Mouse (Mus musculus): ENCODE results near the gene Chchd6. TPM values are rescaled to one million over a fixed set of nuclear protein-coding genes. Genes with fewer than 3 reads are reported as not detected.

The Chchd6 gene
- polyA plus RNA-seq, 1 experiment from 2014 or later: 201 TPM

DNA sequence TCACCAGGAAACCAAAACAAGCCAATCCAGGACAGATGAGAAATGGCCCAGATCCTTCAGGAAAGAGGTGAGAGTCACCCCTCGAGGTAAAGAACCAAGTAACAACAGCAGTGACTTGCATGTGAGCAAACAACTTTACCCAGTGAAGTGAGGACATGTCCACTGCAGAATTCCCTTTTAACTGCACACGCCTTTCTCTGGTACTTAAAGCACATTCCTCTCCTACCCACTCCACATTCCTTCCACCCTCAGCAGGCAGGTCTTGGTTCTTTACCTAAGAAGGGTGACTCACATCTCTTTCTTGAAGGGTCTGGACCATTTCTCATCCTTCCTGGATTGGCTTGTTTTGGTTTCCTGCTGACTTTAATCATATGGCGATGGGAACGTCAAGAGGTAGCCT, 181.3 kb downstream of the Chchd6 start:
- 92% methylated on average over 4 of the region's 4 CpGs for WGBS
- H3K9ac ChIP-seq (ENCODE audit: low read depth, low read length): no peak overlapping the region
- H3K4me2 ChIP-seq (ENCODE audit: low read length): no peak overlapping the region
- no peaks in the 10 kb centered on the region for H3K36me3 ChIP-seq (ENCODE audit: control insufficient read depth, insufficient read depth, low read length)
- H3K4me3 ChIP-seq (ENCODE audit: low read length): no peak overlapping the region
- no peak overlapping the region for H3K27ac ChIP-seq (ENCODE audit: low read depth, low read length)
- H3K4me1 ChIP-seq (ENCODE audit: control insufficient read depth, insufficient read depth, low read depth, low read length): no peaks in the 10 kb centered on the region
- ATAC-seq: no peak
- no peaks in the 10 kb centered on the region for H3K27me3 ChIP-seq (replicated peaks; ENCODE audit: control insufficient read depth, insufficient read depth, low read length)
- H3K9me3 ChIP-seq (ENCODE audit: control insufficient read depth, low read length): no peaks in the 10 kb centered on the region

GRCm38 (mm10) chr6:89413481-89413884, 182.0 kb downstream of the Chchd6 start:
- H3K4me3 ChIP-seq (ENCODE audit: low read length): no peak overlapping the region
- no peak for ATAC-seq

DNA sequence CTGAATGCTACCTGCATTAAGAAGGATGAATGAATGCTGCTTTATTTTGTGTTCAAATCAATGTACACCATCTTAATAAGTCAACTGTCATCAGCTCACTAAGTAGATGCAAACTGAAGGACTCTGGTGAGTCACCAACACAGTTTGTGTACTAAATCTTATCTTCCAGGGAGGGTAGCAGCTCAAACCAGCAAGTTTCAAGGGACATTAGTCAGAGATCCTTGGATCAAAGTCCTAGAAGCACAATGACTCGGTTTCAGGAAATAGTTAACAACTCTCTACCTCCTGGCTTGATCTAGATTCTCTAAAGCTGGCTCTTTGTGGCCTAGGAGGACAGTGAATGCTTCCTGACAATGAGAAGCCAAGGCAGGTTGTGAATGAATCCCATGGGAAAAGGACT, 182.9 kb downstream of the Chchd6 start:
- Histone ChIP-seq H3K36me3 (ENCODE audit: control insufficient read depth, insufficient read depth, low read length) (no peaks in the 10 kb centered on the region), H3K27me3 (replicated peaks; ENCODE audit: control insufficient read depth, insufficient read depth, low read length) (no peaks in the 10 kb centered on the region), H3K4me1 (ENCODE audit: control insufficient read depth, insufficient read depth, low read depth, low read length) (no peaks in the 10 kb centered on the region), H3K9ac (ENCODE audit: low read depth, low read length) (no peak overlapping the region), H3K27ac (ENCODE audit: low read depth, low read length) (no peak overlapping the region), H3K4me3 (ENCODE audit: low read length) (no peak overlapping the region), H3K9me3 (ENCODE audit: control insufficient read depth, low read length) (no peaks in the 10 kb centered on the region), H3K4me2 (ENCODE audit: low read length) (no peak overlapping the region)
- WGBS: 74% methylated on average over 1 of the region's 1 CpGs
- ATAC-seq: no peak

More at GRCm38 (mm10) chr6:89413481-89413884, 182.0 kb downstream of the Chchd6 start:
- H3K9me3 ChIP-seq (ENCODE audit: control insufficient read depth, low read length): no peaks in the 10 kb centered on the region
- H3K27me3 ChIP-seq (replicated peaks; ENCODE audit: control insufficient read depth, insufficient read depth, low read length): no peaks in the 10 kb centered on the region
- no peaks in the 10 kb centered on the region for H3K36me3 ChIP-seq (ENCODE audit: control insufficient read depth, insufficient read depth, low read length)
- H3K9ac ChIP-seq (ENCODE audit: low read depth, low read length): no peak overlapping the region
- H3K27ac ChIP-seq (ENCODE audit: low read depth, low read length): no peak overlapping the region
- no peak overlapping the region for H3K4me2 ChIP-seq (ENCODE audit: low read length)
- H3K4me1 ChIP-seq (ENCODE audit: control insufficient read depth, insufficient read depth, low read depth, low read length): no peaks in the 10 kb centered on the region

GRCm38 (mm10) chr6:89409041-89409440, 186.4 kb downstream of the Chchd6 start:
- H3K4me2 ChIP-seq (ENCODE audit: low read length): no peak overlapping the region
- no peaks in the 10 kb centered on the region for H3K9me3 ChIP-seq (ENCODE audit: control insufficient read depth, low read length)
- no peak overlapping the region for H3K27ac ChIP-seq (ENCODE audit: low read depth, low read length)
- H3K4me1 ChIP-seq (ENCODE audit: control insufficient read depth, insufficient read depth, low read depth, low read length): 0 out of 2 replicates have a peak, but pooled peaks cover 3% of the 10 kb centered on the region
- ATAC-seq: no peak
- H3K4me3 ChIP-seq (ENCODE audit: low read length): no peak overlapping the region
- H3K9ac ChIP-seq (ENCODE audit: low read depth, low read length): no peak overlapping the region
- no peaks in the 10 kb centered on the region for H3K36me3 ChIP-seq (ENCODE audit: control insufficient read depth, insufficient read depth, low read length)
- no peaks in the 10 kb centered on the region for H3K27me3 ChIP-seq (replicated peaks; ENCODE audit: control insufficient read depth, insufficient read depth, low read length)
- 69% methylated on average over 1 of the region's 1 CpGs for WGBS

DNA sequence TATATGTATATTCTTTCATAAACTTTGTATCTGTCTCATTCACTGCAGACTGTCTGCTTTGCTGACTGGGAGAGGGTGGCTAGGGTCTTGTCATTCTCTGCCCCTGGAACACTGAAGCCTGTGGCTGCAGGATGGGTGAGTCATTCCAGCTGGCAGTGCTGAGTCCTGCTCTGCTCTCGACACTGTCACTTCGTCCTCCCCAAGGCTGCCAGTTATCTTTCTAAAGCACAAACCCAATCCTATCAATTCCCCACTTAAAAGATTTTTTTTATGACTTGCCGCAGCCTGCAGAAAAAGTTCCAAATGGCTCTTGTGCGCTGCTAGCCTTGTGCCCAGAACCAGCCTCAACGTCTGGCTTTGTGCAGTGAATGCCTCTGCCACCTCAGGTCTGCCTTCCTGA, 187.2 kb downstream of the Chchd6 start:
- H3K27me3 ChIP-seq (replicated peaks; ENCODE audit: control insufficient read depth, insufficient read depth, low read length): no peaks in the 10 kb centered on the region
- H3K4me2 ChIP-seq (ENCODE audit: low read length): no peak overlapping the region
- H3K4me1 ChIP-seq (ENCODE audit: control insufficient read depth, insufficient read depth, low read depth, low read length): 0 out of 2 replicates have a peak, but pooled peaks cover 3% of the 10 kb centered on the region
- no peak overlapping the region for H3K9ac ChIP-seq (ENCODE audit: low read depth, low read length)
- 84% methylated on average over 5 of the region's 5 CpGs for WGBS
- no peak overlapping the region for H3K4me3 ChIP-seq (ENCODE audit: low read length)
- no peaks in the 10 kb centered on the region for H3K36me3 ChIP-seq (ENCODE audit: control insufficient read depth, insufficient read depth, low read length)
- ATAC-seq: no peak
- H3K9me3 ChIP-seq (ENCODE audit: control insufficient read depth, low read length): no peaks in the 10 kb centered on the region
- no peak overlapping the region for H3K27ac ChIP-seq (ENCODE audit: low read depth, low read length)

GRCm38 (mm10) chr6:89407247-89407889, 188.1 kb downstream of the Chchd6 start:
- Histone ChIP-seq H3K27me3 (replicated peaks; ENCODE audit: control insufficient read depth, insufficient read depth, low read length) (no peaks in the 10 kb centered on the region), H3K36me3 (ENCODE audit: control insufficient read depth, insufficient read depth, low read length) (no peaks in the 10 kb centered on the region), H3K9ac (ENCODE audit: low read depth, low read length) (no peak overlapping the region), H3K4me1 (ENCODE audit: control insufficient read depth, insufficient read depth, low read depth, low read length) (0 out of 2 replicates have a peak, but pooled peaks cover 3% of the 10 kb centered on the region), H3K4me3 (ENCODE audit: low read length) (no peak overlapping the region), H3K4me2 (ENCODE audit: low read length) (no peak overlapping the region), H3K9me3 (ENCODE audit: control insufficient read depth, low read length) (no peaks in the 10 kb centered on the region), H3K27ac (ENCODE audit: low read depth, low read length) (no peak overlapping the region)
- peak; percentile 32; the same call in 1 of the 2 replicates for ATAC-seq
- WGBS: 54% methylated on average over 3 of the region's 3 CpGs

DNA sequence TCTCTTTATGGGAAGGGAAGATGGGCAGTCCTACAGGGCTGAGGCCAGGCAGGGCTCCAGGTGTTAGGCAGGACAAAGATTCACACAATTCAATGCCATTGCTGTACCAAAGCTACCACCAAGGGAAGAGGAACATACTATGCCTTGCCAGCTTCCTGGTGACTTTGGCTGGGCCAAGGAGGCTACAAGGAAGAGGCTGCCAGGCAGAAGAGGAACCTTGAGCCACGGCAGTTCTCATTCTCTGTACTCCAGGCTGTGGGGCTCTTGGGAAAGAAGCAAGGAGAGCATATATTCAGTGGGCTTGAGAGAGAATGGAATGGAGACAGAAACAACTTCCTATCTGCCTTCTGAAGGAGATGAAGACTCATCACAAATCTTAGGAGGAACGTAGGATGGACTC, 190.5 kb downstream of the Chchd6 start:
- H3K4me2 ChIP-seq (ENCODE audit: low read length): no peak overlapping the region
- H3K36me3 ChIP-seq (ENCODE audit: control insufficient read depth, insufficient read depth, low read length): no peaks in the 10 kb centered on the region
- no peaks in the 10 kb centered on the region for H3K9me3 ChIP-seq (ENCODE audit: control insufficient read depth, low read length)
- ATAC-seq: no peak
- H3K4me3 ChIP-seq (ENCODE audit: low read length): no peak overlapping the region
- no peak overlapping the region for H3K27ac ChIP-seq (ENCODE audit: low read depth, low read length)
- H3K4me1 ChIP-seq (ENCODE audit: control insufficient read depth, insufficient read depth, low read depth, low read length): 0 out of 2 replicates have a peak, but pooled peaks cover 3% of the 10 kb centered on the region
- WGBS: 87% methylated on average over 2 of the region's 2 CpGs
- H3K27me3 ChIP-seq (replicated peaks; ENCODE audit: control insufficient read depth, insufficient read depth, low read length): no peaks in the 10 kb centered on the region
- H3K9ac ChIP-seq (ENCODE audit: low read depth, low read length): no peak overlapping the region

GRCm38 (mm10) chr6:89403257-89404225, 191.9 kb downstream of the Chchd6 start:
- no peak overlapping the region for H3K4me3 ChIP-seq (ENCODE audit: low read length)
- H3K4me1 ChIP-seq (ENCODE audit: control insufficient read depth, insufficient read depth, low read depth, low read length): 0 out of 2 replicates have a peak, but pooled peaks cover 3% of the 10 kb centered on the region
- H3K9ac ChIP-seq (ENCODE audit: low read depth, low read length): no peak overlapping the region
- H3K9me3 ChIP-seq (ENCODE audit: control insufficient read depth, low read length): no peaks in the 10 kb centered on the region
- WGBS: 74% methylated on average over 2 of the region's 2 CpGs
- H3K4me2 ChIP-seq (ENCODE audit: low read length): no peak overlapping the region
- H3K27me3 ChIP-seq (replicated peaks; ENCODE audit: control insufficient read depth, insufficient read depth, low read length): no peaks in the 10 kb centered on the region
- H3K27ac ChIP-seq (ENCODE audit: low read depth, low read length): no peak overlapping the region
- no peaks in the 10 kb centered on the region for H3K36me3 ChIP-seq (ENCODE audit: control insufficient read depth, insufficient read depth, low read length)
- peak; percentile 46; the same call in 1 of the 2 replicates for ATAC-seq

- Histone ChIP-seq H3K27me3 (replicated peaks; ENCODE audit: control insufficient read depth, insufficient read depth, low read length) (no peaks in the 10 kb centered on the region), H3K4me3 (ENCODE audit: low read length) (no peak overlapping the region), H3K27ac (ENCODE audit: low read depth, low read length) (no peak overlapping the region), H3K9ac (ENCODE audit: low read depth, low read length) (no peak overlapping the region), H3K36me3 (ENCODE audit: control insufficient read depth, insufficient read depth, low read length) (no peaks in the 10 kb centered on the region), H3K9me3 (ENCODE audit: control insufficient read depth, low read length) (no peaks in the 10 kb centered on the region), H3K4me1 (ENCODE audit: control insufficient read depth, insufficient read depth, low read depth, low read length) (0 out of 2 replicates have a peak, but pooled peaks cover 3% of the 10 kb centered on the region), H3K4me2 (ENCODE audit: low read length) (no peak overlapping the region)
- ATAC-seq: no peak
- WGBS: 42% methylated on average over 2 of the region's 2 CpGs
Observed at GRCm38 (mm10) chr6:89402406-89402805, 193.0 kb downstream of the Chchd6 start.

All from hindbrain, embryonic 16.5 days (tissue).